Mouse (Mus musculus) right cerebral cortex, postnatal 25 days (tissue): Measurements from ENCODE around the gene Iqschfp.

ENCODE experiments used
- DNase-seq: peaks from one replicate; pipeline ENCODE4 v3.0.0; 2022

The Iqschfp gene

GRCm38 (mm10) chr3:67959672-67960071, 67.6 kb downstream of the Iqschfp start:
- no peak for DNase-seq

DNA sequence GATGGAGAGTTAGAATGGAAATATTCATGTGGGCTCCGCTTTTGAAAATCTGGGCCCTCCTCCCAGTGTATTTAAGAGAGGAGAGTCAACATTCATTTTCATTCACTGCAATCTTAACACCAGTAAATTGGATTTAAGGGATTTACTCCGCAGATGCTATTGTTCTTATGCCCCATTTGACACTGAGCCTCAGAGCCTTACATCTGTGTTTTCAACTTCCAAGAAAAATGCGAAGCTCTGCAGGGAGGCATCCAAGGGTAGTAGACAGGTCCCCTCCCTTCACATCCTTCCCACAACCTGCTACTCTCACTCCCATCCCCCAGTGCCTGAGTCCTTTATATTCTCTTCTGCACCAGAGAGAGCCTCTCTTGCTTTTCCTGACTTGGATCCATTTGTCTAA, 68.1 kb downstream of the Iqschfp start:
- no peak for DNase-seq

DNA sequence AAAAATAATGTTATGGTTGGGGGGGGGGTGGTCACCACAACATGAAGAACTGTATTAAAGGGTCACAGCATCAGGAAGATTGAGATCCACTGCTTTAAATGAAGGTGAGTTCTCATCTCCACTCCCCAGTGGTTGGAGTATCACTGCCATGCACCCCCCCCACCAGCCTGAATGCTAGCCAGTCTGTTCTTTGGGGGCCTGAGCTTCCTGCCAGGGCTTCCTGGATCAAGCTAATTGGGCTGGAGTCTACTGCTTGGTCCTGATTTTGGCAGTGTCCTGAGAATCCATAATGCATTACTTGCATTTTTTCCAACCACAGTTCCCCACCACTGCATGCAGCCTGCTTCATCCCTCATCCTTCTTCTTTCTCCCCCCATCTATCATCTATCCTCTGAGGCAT, 68.7 kb downstream of the Iqschfp start:
- no peak for DNase-seq

DNA sequence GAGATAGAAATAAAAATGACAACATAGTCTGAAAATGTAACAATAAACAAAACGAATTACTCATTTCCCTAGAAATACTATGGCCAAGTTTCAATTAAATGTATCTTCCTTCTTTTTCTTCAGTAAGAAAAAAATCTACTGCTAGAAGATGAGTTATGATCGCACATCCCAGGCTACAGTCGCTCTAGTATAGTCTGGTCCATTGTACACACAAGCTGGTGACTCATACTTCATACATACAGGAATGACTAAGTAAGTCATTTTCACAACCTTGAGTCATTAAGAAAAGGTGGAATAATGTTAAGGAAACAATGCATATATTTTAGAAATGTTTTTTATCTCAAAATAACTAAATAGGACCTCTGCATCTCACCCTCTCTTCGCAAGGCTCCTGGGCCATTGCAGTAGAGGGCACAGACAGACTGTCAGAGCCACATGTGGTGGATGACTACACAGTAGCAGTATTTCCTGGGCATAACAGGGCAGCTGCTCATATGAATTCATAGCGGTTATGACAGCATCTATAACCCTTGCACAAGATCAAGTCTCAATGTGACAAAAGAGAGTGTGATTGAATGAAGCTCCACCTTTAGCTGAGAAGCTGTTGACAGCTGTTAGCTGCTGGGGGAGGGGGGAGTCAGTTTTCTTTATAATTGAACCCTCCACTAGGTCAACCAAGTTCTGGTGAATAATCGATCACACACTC, 70.1 kb downstream of the Iqschfp start:
- DNase-seq, result no peak

- no peak for DNase-seq
Measured at GRCm38 (mm10) chr3:67974340-67974998, 82.4 kb downstream of the Iqschfp start.

- no peak for DNase-seq
Measured at GRCm38 (mm10) chr3:67980006-67980405, 88.0 kb downstream of the Iqschfp start.

GRCm38 (mm10) chr3:67983329-67983728, 91.3 kb downstream of the Iqschfp start:
- no peak for DNase-seq

GRCm38 (mm10) chr3:68002415-68002814, 110.4 kb downstream of the Iqschfp start:
- no peak for DNase-seq

GRCm38 (mm10) chr3:68012342-68012741, 120.3 kb downstream of the Iqschfp start:
- DNase-seq, result no peak

DNA sequence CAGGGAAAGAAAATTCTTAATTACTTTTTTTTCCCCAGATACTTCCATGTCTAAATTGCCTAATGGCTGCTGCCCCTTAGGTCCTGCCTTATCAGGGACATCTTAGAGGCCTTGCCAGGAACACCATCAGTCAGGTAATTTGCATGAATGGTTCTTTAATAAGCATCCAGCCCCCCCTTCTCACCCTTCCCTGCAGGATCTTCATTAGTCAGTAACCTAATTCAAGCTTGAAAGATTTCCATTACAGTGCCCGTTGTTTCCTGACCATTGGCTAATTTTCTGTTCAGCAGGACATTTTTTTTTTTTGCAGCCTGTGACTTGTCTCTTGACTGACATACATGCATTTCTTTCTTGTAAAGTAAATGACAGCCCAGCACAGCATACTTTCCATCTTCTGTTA, 123.8 kb downstream of the Iqschfp start:
- DNase-seq, result no peak

DNA sequence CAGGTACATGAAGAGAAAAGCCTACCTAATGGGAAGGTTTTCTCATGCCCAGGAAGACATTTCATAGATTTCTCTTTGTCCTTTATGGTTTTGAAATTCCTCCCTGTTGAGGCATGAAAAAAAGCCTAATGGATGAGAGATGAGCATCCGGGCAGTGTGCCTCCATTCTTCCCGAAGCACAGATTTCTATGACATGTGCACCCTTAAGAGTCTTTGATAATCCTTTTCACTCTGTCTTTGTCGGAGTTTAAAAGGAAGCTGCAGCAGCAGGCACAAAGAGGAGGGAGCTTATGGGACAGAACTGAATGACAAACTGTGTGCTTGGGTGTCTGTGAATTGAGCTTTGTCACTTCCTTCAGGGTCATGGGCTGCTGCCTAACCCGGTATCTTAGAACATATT, 127.4 kb downstream of the Iqschfp start:
- no peak for DNase-seq

DNA sequence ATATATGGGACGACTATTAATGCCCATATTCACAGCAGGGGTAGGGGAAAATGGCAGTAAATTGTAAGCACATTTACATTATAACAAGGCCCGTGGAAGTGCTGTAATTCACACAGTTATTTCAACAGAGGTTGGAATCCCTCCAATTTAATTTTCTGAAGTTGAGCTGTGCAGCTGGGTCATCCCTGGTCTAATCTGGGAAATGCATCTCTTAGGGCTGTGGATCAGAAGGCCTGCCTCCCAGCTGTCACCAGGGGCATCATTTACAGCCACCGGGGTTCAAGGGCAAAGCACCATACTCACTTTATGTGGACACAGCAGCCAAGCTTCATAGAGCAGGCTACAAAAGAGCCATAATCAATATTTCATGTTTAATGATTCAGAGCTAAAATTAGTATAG, 144.1 kb downstream of the Iqschfp start:
- DNase-seq, result no peak

DNA sequence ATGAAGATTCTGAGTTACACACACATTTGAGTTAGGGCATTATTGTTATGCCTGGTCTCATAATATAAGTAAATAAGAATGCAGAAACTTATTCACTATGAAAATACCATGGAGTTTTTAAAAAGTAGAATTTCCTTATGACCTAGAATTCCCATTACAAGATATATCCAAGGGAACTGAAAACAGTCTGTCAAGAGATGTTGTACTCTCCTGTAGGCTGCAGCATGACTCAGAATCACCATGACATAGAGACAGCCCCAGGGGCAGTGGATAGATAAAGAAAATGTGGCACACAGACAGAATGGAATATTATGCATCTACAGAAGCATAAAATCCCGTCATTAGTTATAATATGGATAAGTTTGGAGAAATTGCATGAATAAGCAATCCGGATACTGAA, 150.9 kb downstream of the Iqschfp start:
- DNase-seq, result no peak

DNA sequence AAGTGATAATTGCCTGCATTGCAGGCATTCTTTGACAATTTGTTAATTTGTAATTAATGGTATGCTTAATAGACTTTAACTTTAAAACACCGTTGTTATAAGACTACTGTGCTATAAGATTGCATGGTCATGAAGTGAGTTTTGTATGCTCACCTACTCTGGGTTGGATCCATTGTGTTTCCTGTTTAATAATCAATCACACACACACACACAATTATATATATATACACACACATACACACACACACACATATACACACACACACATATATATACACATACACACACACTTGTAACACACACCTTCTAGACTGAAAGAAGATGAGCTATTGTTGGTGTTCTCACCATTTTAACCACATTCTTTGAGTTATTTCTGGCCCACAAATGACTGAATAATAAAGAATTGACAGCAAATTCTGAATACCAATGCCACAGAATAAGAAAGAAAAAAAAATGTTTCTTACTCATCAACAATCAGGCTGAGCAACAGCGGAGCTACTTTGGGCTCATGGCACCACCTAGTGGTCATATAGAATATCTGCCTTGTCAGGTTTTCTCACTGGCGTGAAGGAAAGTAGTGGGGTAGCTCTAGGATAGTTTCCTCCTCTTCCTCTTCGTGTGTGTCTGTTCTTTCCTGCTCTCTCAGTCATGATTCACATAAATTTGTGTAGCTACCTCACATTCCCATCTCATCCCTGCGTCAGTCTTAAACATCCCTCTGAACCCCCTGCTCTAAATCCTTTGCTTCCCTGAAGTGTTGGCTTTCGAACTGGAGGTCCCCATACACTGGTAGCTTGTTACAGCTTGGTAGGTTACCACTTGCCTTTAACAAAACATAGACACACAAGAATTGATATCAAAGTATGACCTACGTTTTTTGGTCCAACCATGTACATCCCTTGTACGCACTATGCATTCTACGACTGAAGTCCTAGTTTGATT, 153.7 kb downstream of the Iqschfp start:
- no peak for DNase-seq

DNA sequence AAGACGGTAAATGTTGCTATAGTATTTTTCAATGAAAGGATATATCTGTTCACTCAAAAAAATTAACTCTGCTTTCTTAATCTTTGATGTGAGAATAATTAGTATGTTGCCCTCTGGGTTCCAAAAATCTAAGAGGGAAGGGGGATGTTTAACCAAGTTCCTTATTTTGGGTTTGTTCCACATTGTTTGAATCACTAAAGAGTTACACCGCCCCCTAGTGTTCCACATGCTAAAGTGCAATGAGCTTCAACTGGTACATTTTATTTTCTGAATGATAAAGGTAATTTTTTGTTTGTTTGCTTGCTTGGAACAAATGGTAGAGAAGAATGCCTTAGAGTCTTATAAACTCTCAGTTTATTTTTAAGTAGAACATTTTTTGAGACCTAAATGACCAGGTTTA, 161.5 kb downstream of the Iqschfp start:
- no peak for DNase-seq

DNA sequence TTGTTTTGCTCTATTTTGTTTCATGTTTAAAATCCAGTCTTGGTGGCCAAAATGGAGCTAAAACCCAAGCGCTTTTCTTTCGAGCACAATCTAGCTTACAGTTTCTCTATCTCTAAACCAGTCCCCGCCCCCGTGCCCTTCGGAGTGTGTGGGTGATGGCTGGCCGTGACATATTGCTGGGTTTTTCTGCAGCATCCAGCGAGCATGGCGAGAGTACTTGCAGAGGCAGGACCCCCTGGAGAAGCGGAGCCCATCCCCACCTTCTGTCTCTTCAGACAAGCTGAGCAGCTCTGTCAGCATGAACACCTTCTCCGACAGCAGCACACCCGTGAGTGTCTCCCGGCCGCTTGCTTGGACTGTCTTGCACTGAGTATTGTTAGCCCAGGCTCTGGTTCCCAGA, 163.0 kb downstream of the Iqschfp start:
- DNase-seq, result peak; percentile 48

- DNase-seq, result peak; percentile 69
Measured at GRCm38 (mm10) chr3:68056373-68057275, 164.6 kb downstream of the Iqschfp start.

DNA sequence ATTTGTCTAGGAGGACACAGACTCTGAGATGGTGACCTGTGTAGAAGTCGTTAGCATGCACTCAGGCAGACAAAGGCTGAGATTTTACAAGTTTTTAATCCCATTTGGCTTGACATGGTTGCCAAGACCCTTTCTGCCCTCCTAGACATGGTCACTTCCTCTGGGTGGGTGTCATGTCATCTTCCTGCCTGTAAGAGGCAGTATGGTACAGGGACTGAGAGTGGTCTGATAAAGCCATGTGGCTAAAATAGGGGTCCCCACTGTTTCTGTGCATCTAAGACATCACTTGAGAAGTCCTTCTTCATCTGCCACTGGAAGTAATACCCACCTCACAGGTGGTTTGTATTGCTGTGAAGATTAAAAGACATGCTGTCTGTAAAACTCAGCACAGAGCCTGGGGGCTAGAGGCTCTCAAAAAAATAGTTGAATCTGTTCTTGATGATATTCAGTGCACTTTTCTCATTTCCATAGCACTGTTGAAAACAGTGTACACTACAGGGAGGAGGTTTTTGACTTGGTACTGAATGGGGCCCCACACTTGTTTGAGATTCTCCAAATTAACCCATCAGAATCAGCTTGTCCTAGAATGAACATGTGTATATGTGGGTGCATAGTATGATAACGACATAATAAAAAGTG, 167.2 kb downstream of the Iqschfp start:
- no peak for DNase-seq

DNA sequence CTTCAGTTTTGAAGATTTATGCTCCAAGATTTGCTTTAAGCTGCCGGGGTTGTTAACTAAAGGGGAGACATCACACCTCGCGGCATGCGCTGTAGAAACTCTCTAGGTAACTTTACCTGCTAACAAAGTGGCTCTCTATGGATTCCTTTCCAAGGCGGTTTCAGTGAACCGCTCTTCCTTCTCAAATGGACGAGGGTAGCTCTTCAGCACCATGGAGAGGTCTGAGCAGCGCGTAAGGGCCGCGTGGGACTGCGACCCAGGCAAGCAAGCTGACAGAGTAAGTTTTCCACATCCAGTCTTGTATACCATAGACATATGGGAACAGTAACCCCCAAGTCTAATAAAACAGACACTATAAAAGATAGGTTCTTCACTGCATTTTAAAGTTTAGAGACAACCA, 172.7 kb downstream of the Iqschfp start, which contains the start of gene Schip1:
Gene Schip1, plus strand, starts transcription at position 72 of the 400 bp plus-strand sequence.
- no peak for DNase-seq

DNA sequence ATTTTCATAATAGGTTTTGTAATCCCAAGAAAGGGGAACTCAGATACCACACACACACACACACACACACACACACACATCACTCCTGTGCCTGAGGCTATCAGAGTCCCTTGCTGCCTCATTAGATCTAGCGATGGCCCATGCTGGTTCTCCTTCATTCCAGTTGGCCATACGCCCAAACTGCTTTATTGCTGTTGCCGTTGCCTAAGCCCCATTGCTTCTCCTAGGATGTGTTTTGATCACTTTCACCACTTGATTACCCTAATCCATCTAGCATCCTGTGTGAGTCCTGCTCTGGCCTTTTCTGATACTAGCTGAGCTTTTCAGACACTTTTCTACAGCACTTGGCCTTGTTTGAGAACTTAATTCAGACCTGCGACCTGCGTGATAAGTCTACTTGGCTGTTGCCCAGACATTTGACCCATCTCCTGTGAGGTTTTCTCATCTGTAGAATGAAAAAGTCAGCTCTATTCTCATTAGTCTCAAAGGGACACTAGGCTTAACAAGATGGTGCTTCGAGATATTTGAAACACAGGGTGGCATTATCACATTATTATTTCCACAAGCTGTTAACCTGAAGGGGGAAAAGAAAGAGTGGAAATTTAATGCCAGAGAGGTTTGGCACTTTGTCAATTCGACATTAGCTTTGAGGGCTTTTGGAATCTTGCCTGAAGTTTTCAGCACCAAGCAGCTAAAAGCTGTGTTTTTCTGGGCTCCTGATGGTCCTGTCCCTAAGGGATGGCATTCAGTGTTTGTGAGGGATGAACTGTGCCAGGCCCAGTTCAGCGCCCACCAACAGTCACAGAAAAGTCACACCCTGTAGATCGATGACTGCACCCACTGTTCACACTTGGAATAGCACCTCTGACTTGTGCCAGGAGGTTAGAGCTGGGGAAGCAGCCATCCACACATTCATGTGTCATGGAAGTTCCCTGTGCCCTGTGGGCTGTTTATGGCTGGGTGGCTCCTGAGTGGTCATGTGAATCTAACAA, 179.7 kb downstream of the Iqschfp start:
- no peak for DNase-seq

GRCm38 (mm10) chr3:68077406-68077805, 185.4 kb downstream of the Iqschfp start:
- no peak for DNase-seq
